Mouse (Mus musculus) forebrain, embryonic 10.5 days (tissue): ENCODE results near the gene Mlycd. TPM values are rescaled to one million over a fixed set of nuclear protein-coding genes. Genes with fewer than 3 reads are reported as not detected.

Experiments used
- DNase-seq: peaks from one replicate; pipeline ENCODE4 v3.0.0-alpha.2; 2017; ENCODE audit warnings: low spot score; ENCODE audit errors: extremely low spot score
- H3K27ac ChIP-seq: fragments of 300-500 bp; sonication (generic); 2 replicates; pipeline ENCODE4 v1.5.1; 2016; ENCODE audit warnings: mild to moderate bottlenecking
- H3K27me3 ChIP-seq: fragments of 300-500 bp; sonication (generic); 2 replicates; pipeline ENCODE4 v1.6.1; 2016; ENCODE audit warnings: mild to moderate bottlenecking; ENCODE audit not compliant: poor library complexity, severe bottlenecking
- H3K36me3 ChIP-seq: fragments of 300-500 bp; sonication (generic); replicated peaks from 2 replicates; pipeline ENCODE4 v1.6.1; 2016; ENCODE audit warnings: mild to moderate bottlenecking, moderate library complexity
- H3K4me1 ChIP-seq: fragments of 300-500 bp; sonication (generic); 2 replicates; pipeline ENCODE4 v1.6.1; 2016
- H3K4me3 ChIP-seq: fragments of 300-500 bp; sonication (generic); 2 replicates; pipeline ENCODE4 v1.5.1; 2016; ENCODE audit warnings: mild to moderate bottlenecking, moderate library complexity
- H3K9me3 ChIP-seq: fragments of 300-500 bp; sonication (generic); 2 replicates; pipeline ENCODE4 v1.6.1; 2016; ENCODE audit warnings: mild to moderate bottlenecking, moderate library complexity
- WGBS: fragments of 180-500 bp; shearing (Covaris S2); methylation state at CpG from one replicate; pipeline ENCODE4 v1.1.7; 2016; 5-methylcytosine and 5-hydroxymethylcytosine counted together
- polyA plus RNA-seq: library from polyadenylated mRNA; unstranded; fragments of >200 nt; fragmentation: Nextera tagmentation; extraction: Ambion mirVana; gene quantifications from 2 replicates; pipeline ENCODE4 v1.2.1, GENCODE M21; 2016

Mlycd gene
- polyA plus RNA-seq, 1 experiment from 2014 or later, result 9.2 TPM

GRCm38 (mm10) chr8:119427634-119428349 is 33.1 kb downstream of the Mlycd start:
- Histone ChIP-seq H3K36me3 (no peaks in the 10 kb centered on the region), H3K9me3 (no peaks in the 10 kb centered on the region), H3K4me1 (peaks cover 22% of the 10 kb centered on the region), H3K4me3 (no peak overlapping the region), H3K27ac (peak overlapping the region; percentile 56), H3K27me3 (no peaks in the 10 kb centered on the region)
- no peak for DNase-seq
- WGBS, result 84% methylated on average over 12 of the region's 12 CpGs

GRCm38 (mm10) chr8:119428350-119428740 is 33.7 kb downstream of the Mlycd start:
- 86% methylated on average over 7 of the region's 7 CpGs for WGBS
- Histone ChIP-seq H3K4me3 (no peak overlapping the region), H3K27me3 (no peaks in the 10 kb centered on the region), H3K9me3 (no peaks in the 10 kb centered on the region), H3K4me1 (peaks cover 25% of the 10 kb centered on the region), H3K27ac (no peak overlapping the region), H3K36me3 (no peaks in the 10 kb centered on the region)
- no peak for DNase-seq

GRCm38 (mm10) chr8:119428766-119429327 is 34.2 kb downstream of the Mlycd start:
- Histone ChIP-seq H3K4me1 (peaks cover 25% of the 10 kb centered on the region), H3K4me3 (no peak overlapping the region), H3K27ac (no peak overlapping the region), H3K9me3 (no peaks in the 10 kb centered on the region), H3K27me3 (no peaks in the 10 kb centered on the region), H3K36me3 (no peaks in the 10 kb centered on the region)
- DNase-seq, result no peak
- 89% methylated on average over 5 of the region's 5 CpGs for WGBS

- WGBS, result 94% methylated on average over 3 of the region's 3 CpGs
- DNase-seq, result no peak
- Histone ChIP-seq H3K36me3 (no peaks in the 10 kb centered on the region), H3K4me1 (peaks cover 25% of the 10 kb centered on the region), H3K9me3 (no peaks in the 10 kb centered on the region), H3K27ac (no peak overlapping the region), H3K4me3 (no peak overlapping the region), H3K27me3 (peaks cover 2% of the 10 kb centered on the region; the same call in 1 of the 2 replicates)
These were observed 34.9 kb downstream of the Mlycd start for GRCm38 (mm10) chr8:119429552-119429951.

GRCm38 (mm10) chr8:119430250-119430649 is 35.6 kb downstream of the Mlycd start:
- no peak overlapping the region for H3K4me3 ChIP-seq
- H3K27me3 ChIP-seq, result peaks cover 5% of the 10 kb centered on the region; the same call in 1 of the 2 replicates
- H3K27ac ChIP-seq, result no peak overlapping the region
- 75% methylated on average over 8 of the region's 8 CpGs for WGBS
- no peak for DNase-seq
- H3K4me1 ChIP-seq, result peaks cover 22% of the 10 kb centered on the region
- no peaks in the 10 kb centered on the region for H3K36me3 ChIP-seq
- no peaks in the 10 kb centered on the region for H3K9me3 ChIP-seq

GRCm38 (mm10) chr8:119430690-119431089 is 36.0 kb downstream of the Mlycd start:
- H3K4me3 ChIP-seq, result no peak overlapping the region
- H3K36me3 ChIP-seq, result no peaks in the 10 kb centered on the region
- H3K9me3 ChIP-seq, result no peaks in the 10 kb centered on the region
- WGBS, result 87% methylated on average over 7 of the region's 7 CpGs
- peaks cover 22% of the 10 kb centered on the region for H3K4me1 ChIP-seq
- H3K27ac ChIP-seq, result no peak overlapping the region
- H3K27me3 ChIP-seq, result peaks cover 5% of the 10 kb centered on the region; the same call in 1 of the 2 replicates
- no peak for DNase-seq

- Histone ChIP-seq H3K27me3 (peaks cover 5% of the 10 kb centered on the region), H3K36me3 (no peaks in the 10 kb centered on the region), H3K4me1 (peaks cover 33% of the 10 kb centered on the region), H3K9me3 (no peaks in the 10 kb centered on the region), H3K27ac (no peak overlapping the region), H3K4me3 (no peak overlapping the region)
- 63% methylated on average over 3 of the region's 3 CpGs for WGBS
- no peak for DNase-seq
These were observed 37.7 kb downstream of the Mlycd start for GRCm38 (mm10) chr8:119432372-119432771.

GRCm38 (mm10) chr8:119433582-119434174 is 39.0 kb downstream of the Mlycd start, which contains the start of gene Osgin1:
Osgin1 (plus strand) TSS chr8:119434124.
- Histone ChIP-seq H3K4me1 (peaks cover 34% of the 10 kb centered on the region), H3K27ac (0 out of 2 replicates have a peak within 1 kb of the TSS, but pooled peaks have one; percentile 2), H3K9me3 (no peaks in the 10 kb centered on the region), H3K4me3 (no peak within 1 kb of the TSS), H3K27me3 (peaks cover 5% of the 10 kb centered on the region), H3K36me3 (no peaks in the 10 kb centered on the region)
- DNase-seq, result no peak
- WGBS, result 91% methylated on average over 13 of the region's 13 CpGs

- no peak overlapping the region for H3K4me3 ChIP-seq
- H3K4me1 ChIP-seq, result peaks cover 37% of the 10 kb centered on the region
- no peak for DNase-seq
- H3K36me3 ChIP-seq, result no peaks in the 10 kb centered on the region
- peaks cover 13% of the 10 kb centered on the region for H3K27me3 ChIP-seq
- 85% methylated on average over 6 of the region's 6 CpGs for WGBS
- no peak overlapping the region for H3K27ac ChIP-seq
- H3K9me3 ChIP-seq, result no peaks in the 10 kb centered on the region
These were observed 39.9 kb downstream of the Mlycd start for GRCm38 (mm10) chr8:119434569-119434968.

- WGBS, result 92% methylated on average over 7 of the region's 7 CpGs
- H3K4me3 ChIP-seq, result no peak overlapping the region
- DNase-seq, result no peak
- no peaks in the 10 kb centered on the region for H3K9me3 ChIP-seq
- peaks cover 19% of the 10 kb centered on the region for H3K27me3 ChIP-seq
- H3K36me3 ChIP-seq, result no peaks in the 10 kb centered on the region
- H3K4me1 ChIP-seq, result peaks cover 46% of the 10 kb centered on the region
- H3K27ac ChIP-seq, result no peak overlapping the region
These were observed 40.8 kb downstream of the Mlycd start for GRCm38 (mm10) chr8:119435527-119435926.

- 89% methylated on average over 10 of the region's 10 CpGs for WGBS
- Histone ChIP-seq H3K27me3 (peaks cover 21% of the 10 kb centered on the region), H3K27ac (no peak overlapping the region), H3K36me3 (no peaks in the 10 kb centered on the region), H3K4me3 (no peak overlapping the region), H3K9me3 (no peaks in the 10 kb centered on the region), H3K4me1 (peaks cover 54% of the 10 kb centered on the region)
- DNase-seq, result no peak
These were observed 41.7 kb downstream of the Mlycd start for GRCm38 (mm10) chr8:119436331-119436730.

GRCm38 (mm10) chr8:119436933-119437332 is 42.3 kb downstream of the Mlycd start:
- DNase-seq, result no peak
- Histone ChIP-seq H3K9me3 (no peaks in the 10 kb centered on the region), H3K4me1 (peaks cover 55% of the 10 kb centered on the region), H3K27ac (0 out of 2 replicates have a peak overlapping the region, but pooled peaks have one; percentile 9), H3K36me3 (no peaks in the 10 kb centered on the region), H3K4me3 (no peak overlapping the region), H3K27me3 (peaks cover 27% of the 10 kb centered on the region)
- WGBS, result 24% methylated on average over 9 of the region's 9 CpGs

- Histone ChIP-seq H3K4me3 (no peak overlapping the region), H3K36me3 (no peaks in the 10 kb centered on the region), H3K27ac (0 out of 2 replicates have a peak overlapping the region, but pooled peaks have one; percentile 9), H3K4me1 (peaks cover 49% of the 10 kb centered on the region), H3K27me3 (peaks cover 33% of the 10 kb centered on the region), H3K9me3 (no peaks in the 10 kb centered on the region)
- WGBS, result 83% methylated on average over 11 of the region's 11 CpGs
- DNase-seq, result no peak
These were observed 42.8 kb downstream of the Mlycd start for GRCm38 (mm10) chr8:119437506-119437905.
